In the genomic region with DNA sequence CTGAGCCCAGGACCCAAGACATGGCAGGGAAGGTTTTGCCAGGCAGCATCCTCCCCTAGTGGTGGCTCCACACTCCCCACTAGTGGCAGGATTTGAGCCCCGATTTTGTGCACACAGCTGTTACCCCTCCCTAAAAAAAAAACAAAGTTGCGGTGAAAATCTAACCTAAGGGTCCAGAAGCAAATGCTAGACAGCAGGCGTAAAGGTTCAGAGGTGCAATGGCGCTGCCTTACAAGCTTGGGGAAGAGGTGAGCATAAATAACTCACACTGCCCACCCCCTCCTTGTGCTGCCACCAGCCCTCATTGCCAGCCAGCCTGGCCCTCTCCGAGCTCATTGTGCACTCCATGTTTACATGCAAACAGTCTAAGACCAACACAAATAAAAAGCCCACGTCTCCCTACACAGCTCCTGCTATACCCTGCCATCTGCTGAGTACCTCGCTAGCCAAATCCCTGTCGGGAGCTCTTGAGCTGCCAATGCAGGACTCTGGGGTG, we compare ENCODE assay signal across 8 mouse cellular contexts. TPM values are rescaled to one million over a fixed set of nuclear protein-coding genes. Genes with fewer than 3 reads are reported as not detected.
DNase-seq lines count a peak whose midpoint lies in the region; ATAC-seq and TF ChIP-seq lines count a peak whose summit lies in the region.

No protein-coding gene starts in this region.

- DNase-seq in heart, adult 2 months: no peak
- DNase-seq in heart, postnatal 25 days (ENCODE audit: low spot score): no peak
- DNase-seq in cerebellum, postnatal 25 days: peak; percentile 90 to 92
- DNase-seq in urinary bladder, postnatal 25 days (ENCODE audit: low spot score): no peak
- no peak for DNase-seq in gastrocnemius, adult 18-20 months (ENCODE audit: low spot score)
- no peak for DNase-seq in gastrocnemius, postnatal 25 days

- no peak for TF ChIP-seq POLR2A in heart, adult 2 months (IDR thresholded peaks at IDR 0.05; ENCODE audit: insufficient read depth, low read depth, low read length)

- H3K27me3 ChIP-seq in heart, adult 2 months (ENCODE audit: control insufficient read depth, insufficient read depth, low read length): no peaks in the 10 kb centered on the region; the same call in none of the 2 replicates
- no peaks in the 10 kb centered on the region for H3K27me3 ChIP-seq in hindbrain, embryonic 15.5 days
- H3K27me3 ChIP-seq in midbrain, embryonic 15.5 days (replicated peaks): no peaks in the 10 kb centered on the region

- no peak overlapping the region for H3K9ac ChIP-seq in heart, adult 2 months (ENCODE audit: low read depth, low read length)
- H3K9ac ChIP-seq in hindbrain, embryonic 15.5 days: peak overlapping the region; percentile 27
- peak overlapping the region; percentile 2; the same call in 1 of the 2 replicates for H3K9ac ChIP-seq in midbrain, embryonic 15.5 days

- no peak for TF ChIP-seq EP300 in heart, adult 2 months (IDR thresholded peaks at IDR 0.05; ENCODE audit: insufficient read depth, low read depth, low read length)

- no peaks in the 10 kb centered on the region for H3K79me2 ChIP-seq in heart, adult 2 months (replicated peaks; ENCODE audit: control insufficient read depth, insufficient read depth, low read length)

- H3K27ac ChIP-seq in heart, adult 2 months: no peak overlapping the region
- peak overlapping the region; percentile 61 for H3K27ac ChIP-seq in hindbrain, embryonic 15.5 days (replicated peaks)
- no peak overlapping the region for H3K27ac ChIP-seq in midbrain, embryonic 15.5 days

- no peaks in the 10 kb centered on the region for H3K36me3 ChIP-seq in heart, adult 2 months (ENCODE audit: control insufficient read depth, insufficient read depth, low read length)
- H3K36me3 ChIP-seq in hindbrain, embryonic 15.5 days: no peaks in the 10 kb centered on the region
- H3K36me3 ChIP-seq in midbrain, embryonic 15.5 days (replicated peaks): no peaks in the 10 kb centered on the region

- TF ChIP-seq CTCF in heart, adult 2 months (IDR thresholded peaks at IDR 0.05): peak; percentile 43

- H3K9me3 ChIP-seq in hindbrain, embryonic 15.5 days: no peaks in the 10 kb centered on the region
- no peaks in the 10 kb centered on the region for H3K9me3 ChIP-seq in midbrain, embryonic 15.5 days

- peak overlapping the region; percentile 84 for H3K4me2 ChIP-seq in hindbrain, embryonic 15.5 days
- peak overlapping the region; percentile 89 for H3K4me2 ChIP-seq in midbrain, embryonic 15.5 days

- no peak overlapping the region for H3K4me3 ChIP-seq in heart, adult 2 months
- H3K4me3 ChIP-seq in hindbrain, embryonic 15.5 days: peak overlapping the region; percentile 84
- peak overlapping the region; percentile 63 for H3K4me3 ChIP-seq in midbrain, embryonic 15.5 days

- no peaks in the 10 kb centered on the region for H3K4me1 ChIP-seq in heart, adult 2 months (ENCODE audit: control insufficient read depth, insufficient read depth, low read length)
- H3K4me1 ChIP-seq in hindbrain, embryonic 15.5 days (replicated peaks): peaks cover 26% of the 10 kb centered on the region
- H3K4me1 ChIP-seq in midbrain, embryonic 15.5 days: peaks cover 22% of the 10 kb centered on the region

- 34% methylated on average over 8 of the region's 8 CpGs for WGBS in heart, adult 2 months
- 17% methylated on average over 8 of the region's 8 CpGs for WGBS in hindbrain, embryonic 15.5 days
- 12% methylated on average over 8 of the region's 8 CpGs for WGBS in midbrain, embryonic 15.5 days

- intact Hi-C loops in heart, adult 2 months (cut with DNase I): no loop called here
- intact Hi-C loops in heart, postnatal 25 days (cut with DNase I): no loop called here

- ATAC-seq in hindbrain, embryonic 15.5 days (ENCODE audit: low FRiP score, low read depth): peak; percentile 63
- peak; percentile 35; the same call in 1 of the 2 replicates for ATAC-seq in midbrain, embryonic 15.5 days (replicated peaks)

RNA-seq across cellular contexts. Expression of gene Astn2, which starts 3.2 kb away (rescaled TPM):
- under 1 TPM; 0.50 to 0.78 TPM for total RNA-seq in heart, adult 2 months (2021)
- polyA plus RNA-seq in heart, adult 2 months (2012; rRNA removed): 0.90 and 1.1 TPM in 2 replicates
- under 1 TPM; 0.64 to 0.99 TPM for total RNA-seq in heart, postnatal 25 days (2021)
- polyA plus RNA-seq in hindbrain, embryonic 15.5 days (2015; fragmentation: Nextera tagmentation; extraction: Ambion mirVana): 3.5 and 4.3 TPM in 2 replicates
- polyA plus RNA-seq in midbrain, embryonic 15.5 days (2015; fragmentation: Nextera tagmentation; extraction: Ambion mirVana): 3.8 and 4.0 TPM in 2 replicates
- total RNA-seq in gastrocnemius, adult 18-20 months (2021): 1 to 10 TPM in 1 of 2 experiments, under 1 TPM in 1; 0.78 to 1.1 TPM
- under 1 TPM; 0.24 to 0.97 TPM for total RNA-seq in gastrocnemius, postnatal 25 days (2021)

Comparison
In these comparisons a context has a peak if more than half of its experiments do, and no peak if none do; other contexts are left out.
1. DNase-seq: peak in cerebellum, postnatal 25 days (2 of 2); none in heart, adult 2 months (0 of 2), heart, postnatal 25 days (single experiment), urinary bladder, postnatal 25 days (single experiment), gastrocnemius, adult 18-20 months (single experiment) and gastrocnemius, postnatal 25 days (single experiment).